Mouse (Mus musculus) midbrain, embryonic 14.5 days (tissue): ENCODE measurements around the gene Gm14137. TPM values are rescaled to one million over a fixed set of nuclear protein-coding genes. Genes with fewer than 3 reads are reported as not detected.

Experiments
- ATAC-seq: fragments of 200-750 bp; cut with Nextera tagmentation; 2 replicates; pipeline ENCODE4 v1.8.0; 2017; ENCODE audit warnings: moderate number of reproducible peaks, moderate library complexity; ENCODE audit not compliant: low FRiP score, low TSS enrichment
- DNase-seq: peaks from one replicate; pipeline ENCODE4 v3.0.0-alpha.2; 2015
- H3K27ac ChIP-seq: fragments of 300-500 bp; sonication (generic); replicated peaks from 2 replicates; pipeline ENCODE4 v1.5.1; 2014; ENCODE audit warnings: mild to moderate bottlenecking, low read depth, low read length, moderate library complexity
- H3K27me3 ChIP-seq: fragments of 300-500 bp; sonication (generic); 2 replicates; pipeline ENCODE4 v1.6.1; 2014; ENCODE audit warnings: low read length, control low read depth, mixed read lengths; ENCODE audit not compliant: control insufficient read depth, insufficient read depth
- H3K36me3 ChIP-seq: fragments of 300-500 bp; sonication (generic); 2 replicates; pipeline ENCODE4 v1.6.1; 2014; ENCODE audit warnings: low read length, control low read depth; ENCODE audit not compliant: control insufficient read depth, insufficient read depth
- H3K4me1 ChIP-seq: fragments of 300-500 bp; sonication (generic); 2 replicates; pipeline ENCODE4 v1.6.1; 2014; ENCODE audit warnings: mild to moderate bottlenecking, antibody characterized with exemption, low read length, control low read depth; ENCODE audit not compliant: control insufficient read depth, insufficient read depth
- H3K4me2 ChIP-seq: fragments of 300-500 bp; sonication (generic); 2 replicates; pipeline ENCODE4 v1.6.1; 2014; ENCODE audit warnings: mild to moderate bottlenecking, low read length, moderate library complexity
- H3K4me3 ChIP-seq: fragments of 300-500 bp; sonication (generic); replicated peaks from 2 replicates; pipeline ENCODE4 v1.5.1; 2014; ENCODE audit warnings: low read depth, low read length
- H3K9ac ChIP-seq: fragments of 300-500 bp; sonication (generic); replicated peaks from 2 replicates; pipeline ENCODE4 v1.6.1; 2014; ENCODE audit warnings: mild to moderate bottlenecking, low read length, moderate library complexity
- H3K9me3 ChIP-seq: fragments of 300-500 bp; sonication (generic); 2 replicates; pipeline ENCODE4 v1.6.1; 2016; ENCODE audit warnings: low read length, control low read depth, mixed read lengths; ENCODE audit not compliant: control insufficient read depth
- WGBS: fragments of 180-500 bp; shearing (Covaris S2); extraction: QIAGEN DNeasy Blood & Tissue Kit; methylation state at CpG from one replicate; pipeline ENCODE4 v1.1.7; 2014; 5-methylcytosine and 5-hydroxymethylcytosine counted together
- polyA plus RNA-seq: library from polyadenylated mRNA; unstranded; fragments of >200 nt; fragmentation: Nextera tagmentation; extraction: Ambion mirVana; gene quantifications from 2 replicates; pipeline ENCODE4 v1.2.1, GENCODE M21; 2014

Gene Gm14137
- polyA plus RNA-seq, 1 experiment from 2014 or later: 0.43 TPM

- H3K4me3 ChIP-seq: peak overlapping the region; percentile 94
- no peak for DNase-seq
- 8% methylated on average over 34 of the region's 34 CpGs for WGBS
- peak overlapping the region; percentile 89 for H3K9ac ChIP-seq
- ATAC-seq: no peak
- H3K9me3 ChIP-seq: no peaks in the 10 kb centered on the region
- H3K4me2 ChIP-seq: peak overlapping the region; percentile 95
- no peaks in the 10 kb centered on the region for H3K27me3 ChIP-seq
- peaks cover 14% of the 10 kb centered on the region for H3K4me1 ChIP-seq
- peak overlapping the region; percentile 80 for H3K27ac ChIP-seq
- peaks cover 30% of the 10 kb centered on the region for H3K36me3 ChIP-seq
Observed at GRCm38 (mm10) chr2:119156081-119156680, 18.1 kb upstream of the Gm14137 start.

GRCm38 (mm10) chr2:119156681-119157572 is 17.4 kb upstream of the Gm14137 start, which contains the start of gene Rmdn3:
TSS of gene Rmdn3 (minus strand) at chr2:119157034.
- peak within 1 kb of the TSS; percentile 94 for H3K4me3 ChIP-seq
- ATAC-seq: peak; percentile 89
- WGBS: 1% methylated on average over 57 of the region's 57 CpGs

GRCm38 (mm10) chr2:119157836-119158235 is 16.5 kb upstream of the Gm14137 start:
- ATAC-seq: no peak
- Histone ChIP-seq H3K36me3 (peaks cover 15% of the 10 kb centered on the region), H3K4me1 (peaks cover 14% of the 10 kb centered on the region), H3K9me3 (no peaks in the 10 kb centered on the region), H3K4me2 (peak overlapping the region; percentile 95; the same call in 1 of the 2 replicates), H3K4me3 (no peak overlapping the region), H3K27ac (no peak overlapping the region), H3K9ac (no peak overlapping the region), H3K27me3 (no peaks in the 10 kb centered on the region)
- DNase-seq: no peak

More at GRCm38 (mm10) chr2:119156681-119157572, 17.4 kb upstream of the Gm14137 start, which contains the start of gene Rmdn3:
- H3K9ac ChIP-seq: peak within 1 kb of the TSS; percentile 89
- peaks cover 14% of the 10 kb centered on the region for H3K4me1 ChIP-seq
- peak within 1 kb of the TSS; percentile 80 for H3K27ac ChIP-seq
- H3K4me2 ChIP-seq: peak within 1 kb of the TSS; percentile 95
- DNase-seq: peak; percentile 99
- no peaks in the 10 kb centered on the region for H3K9me3 ChIP-seq
- H3K27me3 ChIP-seq: no peaks in the 10 kb centered on the region
- H3K36me3 ChIP-seq: peaks cover 24% of the 10 kb centered on the region

GRCm38 (mm10) chr2:119161247-119161646 is 13.1 kb upstream of the Gm14137 start:
- Histone ChIP-seq H3K4me3 (no peak overlapping the region), H3K36me3 (no peaks in the 10 kb centered on the region), H3K4me1 (peaks cover 6% of the 10 kb centered on the region), H3K9me3 (no peaks in the 10 kb centered on the region), H3K4me2 (no peak overlapping the region), H3K9ac (no peak overlapping the region), H3K27me3 (peaks cover 9% of the 10 kb centered on the region), H3K27ac (no peak overlapping the region)
- WGBS: 22% methylated on average over 2 of the region's 2 CpGs
- ATAC-seq (no peak), DNase-seq (no peak)

GRCm38 (mm10) chr2:119163135-119163534 is 11.2 kb upstream of the Gm14137 start:
- Histone ChIP-seq H3K27me3 (peaks cover 21% of the 10 kb centered on the region), H3K36me3 (no peaks in the 10 kb centered on the region), H3K9ac (no peak overlapping the region), H3K4me3 (no peak overlapping the region), H3K27ac (no peak overlapping the region), H3K4me2 (no peak overlapping the region), H3K4me1 (peaks cover 12% of the 10 kb centered on the region), H3K9me3 (no peaks in the 10 kb centered on the region)
- 77% methylated on average over 3 of the region's 3 CpGs for WGBS
- no peak for ATAC-seq
- DNase-seq: no peak

- 88% methylated on average over 4 of the region's 4 CpGs for WGBS
- Histone ChIP-seq H3K4me1 (peaks cover 12% of the 10 kb centered on the region), H3K36me3 (no peaks in the 10 kb centered on the region), H3K27me3 (peaks cover 21% of the 10 kb centered on the region), H3K4me3 (no peak overlapping the region), H3K9me3 (no peaks in the 10 kb centered on the region), H3K4me2 (no peak overlapping the region), H3K27ac (no peak overlapping the region), H3K9ac (no peak overlapping the region)
- DNase-seq (no peak), ATAC-seq (no peak)
Observed at GRCm38 (mm10) chr2:119163999-119164398, 10.3 kb upstream of the Gm14137 start.

GRCm38 (mm10) chr2:119165401-119165800 is 8.9 kb upstream of the Gm14137 start:
- H3K4me1 ChIP-seq: peaks cover 12% of the 10 kb centered on the region
- no peak overlapping the region for H3K4me3 ChIP-seq
- DNase-seq (no peak), ATAC-seq (no peak)
- no peaks in the 10 kb centered on the region for H3K9me3 ChIP-seq
- H3K27me3 ChIP-seq: peaks cover 21% of the 10 kb centered on the region
- no peak overlapping the region for H3K9ac ChIP-seq
- H3K27ac ChIP-seq: no peak overlapping the region
- H3K4me2 ChIP-seq: no peak overlapping the region
- no peaks in the 10 kb centered on the region for H3K36me3 ChIP-seq

- no peaks in the 10 kb centered on the region for H3K9me3 ChIP-seq
- peak within 1 kb of the TSS; percentile 99 for H3K4me2 ChIP-seq
- ATAC-seq (peak; percentile 67), DNase-seq (peak; percentile 82)
- H3K27me3 ChIP-seq: peaks cover 21% of the 10 kb centered on the region
- H3K4me3 ChIP-seq: peak within 1 kb of the TSS; percentile 50
- peaks cover 12% of the 10 kb centered on the region for H3K4me1 ChIP-seq
- under 1% methylated on average over 60 of the region's 60 CpGs for WGBS
- H3K9ac ChIP-seq: peak within 1 kb of the TSS; percentile 45
- 0 out of 2 replicates have a peak, but pooled peaks cover 3% of the 10 kb centered on the region for H3K36me3 ChIP-seq
- H3K27ac ChIP-seq: no peak within 1 kb of the TSS
Observed at GRCm38 (mm10) chr2:119166901-119167865, 7.1 kb upstream of the Gm14137 start, which contains the start of gene Gchfr. TSS of gene Gchfr (plus strand) at chr2:119167773.
